Mouse (Mus musculus) layer of hippocampus, adult 2 months (tissue): ENCODE measurements around the gene Nkx3-2. TPM values are rescaled to one million over a fixed set of nuclear protein-coding genes. Genes with fewer than 3 reads are reported as not detected.

Experiments used
- DNase-seq, 2 experiments: peaks; one replicate each; pipeline ENCODE4 v3.0.0; 2022; ENCODE audit warnings: low spot score in 2 of 2
- H3K27ac ChIP-seq: fragments of 200-600 bp; 2 replicates; pipeline ENCODE4 v1.8.1; 2022
- H3K4me3 ChIP-seq: fragments of 200-600 bp; 2 replicates; pipeline ENCODE4 v1.8.1; 2022; ENCODE audit warnings: mild to moderate bottlenecking
- CTCF ChIP-seq: fragments of 200-600 bp; conservative IDR thresholded peaks from 2 replicates; pipeline ENCODE4 v1.8.1; 2022; ENCODE audit warnings: antibody characterized with exemption, mild to moderate bottlenecking, moderate library complexity
- total RNA-seq, 2 experiments: library from RNA; stranded (reverse); gene quantifications; 2 replicates each; pipeline ENCODE4 v1.2.3; 2021

Nkx3-2 gene
- total RNA-seq, 2 experiments from 2014 or later: not detected

GRCm38 (mm10) chr5:41758671-41759639, 5.3 kb downstream of the Nkx3-2 start:
- no peak for TF ChIP-seq CTCF
- Histone ChIP-seq H3K27ac (no peak overlapping the region), H3K4me3 (no peak overlapping the region)
- DNase-seq: no peak

- no peak for TF ChIP-seq CTCF
- H3K4me3 ChIP-seq: no peak overlapping the region
Measured at GRCm38 (mm10) chr5:41757338-41757737, 7.0 kb downstream of the Nkx3-2 start.

GRCm38 (mm10) chr5:41756396-41756795, 7.9 kb downstream of the Nkx3-2 start:
- H3K4me3 ChIP-seq: no peak overlapping the region
- DNase-seq: no peak
- no peak overlapping the region for H3K27ac ChIP-seq
- no peak for TF ChIP-seq CTCF

More at GRCm38 (mm10) chr5:41757338-41757737, 7.0 kb downstream of the Nkx3-2 start:
- H3K27ac ChIP-seq: no peak overlapping the region
- no peak for DNase-seq

- no peak overlapping the region for H3K4me3 ChIP-seq
- H3K27ac ChIP-seq: no peak overlapping the region
- DNase-seq: no peak
- TF ChIP-seq CTCF: no peak
Measured at GRCm38 (mm10) chr5:41755373-41755960, 8.8 kb downstream of the Nkx3-2 start.

GRCm38 (mm10) chr5:41754836-41755235, 9.5 kb downstream of the Nkx3-2 start:
- no peak overlapping the region for H3K27ac ChIP-seq
- no peak overlapping the region for H3K4me3 ChIP-seq
- DNase-seq: no peak
- TF ChIP-seq CTCF: no peak

- DNase-seq: no peak
- TF ChIP-seq CTCF: no peak
Measured at GRCm38 (mm10) chr5:41754226-41754775, 10.0 kb downstream of the Nkx3-2 start.

GRCm38 (mm10) chr5:41752721-41753120, 11.6 kb downstream of the Nkx3-2 start:
- TF ChIP-seq CTCF: no peak
- no peak for DNase-seq
- Histone ChIP-seq H3K27ac (no peak overlapping the region), H3K4me3 (no peak overlapping the region)

More at GRCm38 (mm10) chr5:41754226-41754775, 10.0 kb downstream of the Nkx3-2 start:
- no peak overlapping the region for H3K4me3 ChIP-seq
- no peak overlapping the region for H3K27ac ChIP-seq

- TF ChIP-seq CTCF: no peak
Measured at GRCm38 (mm10) chr5:41744898-41745780, 19.2 kb downstream of the Nkx3-2 start.

GRCm38 (mm10) chr5:41744234-41744633, 20.1 kb downstream of the Nkx3-2 start:
- TF ChIP-seq CTCF: peak; percentile 36
- DNase-seq: no peak
- no peak overlapping the region for H3K4me3 ChIP-seq

More at GRCm38 (mm10) chr5:41744898-41745780, 19.2 kb downstream of the Nkx3-2 start:
- H3K4me3 ChIP-seq: no peak overlapping the region
- DNase-seq: no peak
- no peak overlapping the region for H3K27ac ChIP-seq

GRCm38 (mm10) chr5:41738817-41739216, 25.5 kb downstream of the Nkx3-2 start:
- Histone ChIP-seq H3K4me3 (no peak overlapping the region), H3K27ac (no peak overlapping the region)
- no peak for TF ChIP-seq CTCF
- no peak for DNase-seq

More at GRCm38 (mm10) chr5:41744234-41744633, 20.1 kb downstream of the Nkx3-2 start:
- H3K27ac ChIP-seq: no peak overlapping the region

- Histone ChIP-seq H3K4me3 (no peak overlapping the region), H3K27ac (no peak overlapping the region)
- no peak for TF ChIP-seq CTCF
- DNase-seq: no peak
Measured at GRCm38 (mm10) chr5:41737039-41737438, 27.3 kb downstream of the Nkx3-2 start.

- TF ChIP-seq CTCF: no peak
- Histone ChIP-seq H3K4me3 (no peak overlapping the region), H3K27ac (no peak overlapping the region)
- no peak for DNase-seq
Measured at GRCm38 (mm10) chr5:41727017-41727416, 37.3 kb downstream of the Nkx3-2 start.
